In the genomic region with DNA sequence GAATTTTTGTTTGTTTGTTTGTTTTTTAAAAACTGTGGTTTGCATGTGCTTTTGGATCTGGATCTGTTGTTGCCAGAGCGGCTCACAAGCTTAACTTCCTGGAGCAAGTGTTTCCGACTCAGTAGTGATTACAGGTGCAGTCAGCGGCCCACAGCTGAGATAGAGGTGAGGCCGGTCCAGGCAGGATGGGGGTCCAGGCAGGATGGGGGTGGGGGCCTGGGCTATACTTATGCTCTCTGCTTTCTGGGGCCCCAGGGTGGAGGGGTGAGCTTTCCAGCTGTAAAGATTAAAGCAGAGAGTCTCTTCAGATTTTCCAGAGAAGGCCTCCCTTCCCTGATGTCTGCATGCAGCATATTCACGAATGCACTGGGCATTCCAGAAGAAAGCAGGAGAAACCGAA, we compare ENCODE assay signal across 17 mouse cellular contexts.
DNase-seq lines count a peak whose midpoint lies in the region; ATAC-seq and TF ChIP-seq lines count a peak whose summit lies in the region.
"Had no signal": no experiment of that assay in that cellular context is flagged by ENCODE, and none has a peak within 500 bp of the region (broad histone marks: within the 10 kb centered on the region; RNA-seq: fewer than 3 reads in every experiment).

No protein-coding gene starts in this region.

- H3K9me3 ChIP-seq in heart, postnatal 0 days (replicated peaks; ENCODE audit: control insufficient read depth, low read length) = no peaks in the 10 kb centered on the region
- H3K9me3 ChIP-seq in intestine, embryonic 15.5 days = no peaks in the 10 kb centered on the region
- no peaks in the 10 kb centered on the region for H3K9me3 ChIP-seq in stomach, embryonic 16.5 days (replicated peaks; ENCODE audit: control insufficient read depth, low read length)
- H3K9me3 ChIP-seq: embryonic facial prominence, embryonic 13.5 days; forebrain, embryonic 10.5 days had no signal

- no peak overlapping the region for H3K4me2 ChIP-seq in heart, postnatal 0 days (ENCODE audit: low read depth, low read length)
- 0 out of 2 replicates have a peak overlapping the region, but pooled peaks have one; percentile 9 for H3K4me2 ChIP-seq in intestine, embryonic 15.5 days (replicated peaks)
- H3K4me2 ChIP-seq in stomach, embryonic 16.5 days (ENCODE audit: low read depth, low read length) = no peak overlapping the region
- H3K4me2 ChIP-seq: embryonic facial prominence, embryonic 13.5 days had no signal

- peak overlapping the region; percentile 1; the same call in 1 of the 2 replicates for H3K27ac ChIP-seq in heart, postnatal 0 days (ENCODE audit: low read depth)
- no peak overlapping the region for H3K27ac ChIP-seq in intestine, embryonic 15.5 days
- 0 out of 2 replicates have a peak overlapping the region, but pooled peaks have one; percentile 36 for H3K27ac ChIP-seq in stomach, embryonic 16.5 days (ENCODE audit: low read length)
- H3K27ac ChIP-seq: embryonic facial prominence, embryonic 13.5 days had no signal

- peaks cover 43% of the 10 kb centered on the region for H3K4me1 ChIP-seq in heart, postnatal 0 days (ENCODE audit: control insufficient read depth, insufficient read depth)
- H3K4me1 ChIP-seq in intestine, embryonic 15.5 days (replicated peaks) = peaks cover 65% of the 10 kb centered on the region
- H3K4me1 ChIP-seq in stomach, embryonic 16.5 days (ENCODE audit: control insufficient read depth, insufficient read depth, low read length) = peaks cover 69% of the 10 kb centered on the region
- H3K4me1 ChIP-seq in lung, adult 2 months (ENCODE audit: control insufficient read depth, insufficient read depth, low read length) = peaks cover 24% of the 10 kb centered on the region

- no peak for ATAC-seq in heart, postnatal 0 days (ENCODE audit: insufficient read depth, low read depth)
- ATAC-seq in intestine, embryonic 15.5 days = 0 out of 2 replicates have a peak, but pooled peaks have one; percentile 21
- ATAC-seq in stomach, embryonic 16.5 days (ENCODE audit: insufficient read depth, low FRiP score) = no peak
- ATAC-seq: hindbrain, embryonic 16.5 days; midbrain, embryonic 16.5 days had no signal

- DNase-seq in heart, postnatal 0 days (ENCODE audit: low spot score) = no peak
- no peak for DNase-seq in heart, adult 11 months
- peak; percentile 45 for DNase-seq in thymus, postnatal 14 days
- no peak for DNase-seq in thymus, postnatal 36 days
- no peak for DNase-seq in layer of hippocampus, postnatal 14 days (ENCODE audit: low spot score in 2 of 2)
- DNase-seq in lung, adult 2 months = no peak
- DNase-seq: cerebellum, postnatal 14 days; gastrocnemius, postnatal 25 days; heart, postnatal 36 days; layer of hippocampus, postnatal 36 days; right cerebral cortex, postnatal 14 days had no signal

- no peaks in the 10 kb centered on the region for H3K36me3 ChIP-seq in heart, postnatal 0 days (replicated peaks; ENCODE audit: control insufficient read depth, insufficient read depth, low read length)
- H3K36me3 ChIP-seq in intestine, embryonic 15.5 days = no peaks in the 10 kb centered on the region
- H3K36me3 ChIP-seq in stomach, embryonic 16.5 days (ENCODE audit: control insufficient read depth, insufficient read depth, low read length) = no peaks in the 10 kb centered on the region; the same call in 1 of the 2 replicates
- H3K36me3 ChIP-seq: embryonic facial prominence, embryonic 13.5 days had no signal

- H3K4me3 ChIP-seq in heart, postnatal 0 days (ENCODE audit: low read depth, low read length) = no peak overlapping the region
- H3K4me3 ChIP-seq in intestine, embryonic 15.5 days (replicated peaks) = no peak overlapping the region
- no peak overlapping the region for H3K4me3 ChIP-seq in stomach, embryonic 16.5 days (replicated peaks; ENCODE audit: low read length)
- no peak overlapping the region for H3K4me3 ChIP-seq in lung, adult 2 months (replicated peaks; ENCODE audit: extremely low read depth, low read depth, low read length)
- H3K4me3 ChIP-seq: embryonic facial prominence, embryonic 13.5 days; forebrain, embryonic 10.5 days had no signal

- TF ChIP-seq POLR2A in lung, adult 2 months (IDR thresholded peaks at IDR 0.05; ENCODE audit: borderline replicate concordance, extremely low read depth, low read depth, low read length) = no peak

- no peaks in the 10 kb centered on the region for H3K27me3 ChIP-seq in heart, postnatal 0 days (ENCODE audit: control insufficient read depth, insufficient read depth, low read length)
- H3K27me3 ChIP-seq in intestine, embryonic 15.5 days (replicated peaks) = no peaks in the 10 kb centered on the region
- H3K27me3 ChIP-seq in stomach, embryonic 16.5 days (ENCODE audit: control insufficient read depth, insufficient read depth, low read length) = no peaks in the 10 kb centered on the region
- H3K27me3 ChIP-seq: embryonic facial prominence, embryonic 13.5 days had no signal

- TF ChIP-seq EP300 in heart, postnatal 0 days (IDR thresholded peaks at IDR 0.05; ENCODE audit: low read depth) = no peak

- H3K9ac ChIP-seq in heart, postnatal 0 days (replicated peaks; ENCODE audit: low read depth, low read length) = no peak overlapping the region
- H3K9ac ChIP-seq in intestine, embryonic 15.5 days = no peak overlapping the region
- H3K9ac ChIP-seq in stomach, embryonic 16.5 days (ENCODE audit: low read length) = no peak overlapping the region
- H3K9ac ChIP-seq: embryonic facial prominence, embryonic 13.5 days had no signal

- 60% methylated on average over 6 of the region's 6 CpGs for WGBS in heart, postnatal 0 days
- 50% methylated on average over 6 of the region's 6 CpGs for WGBS in intestine, embryonic 15.5 days
- 60% methylated on average over 6 of the region's 6 CpGs for WGBS in stomach, embryonic 16.5 days
- whole genome bisulfite sequencing in lung, adult 2 months = 76% methylated on average over 6 of the region's 6 CpGs

- TF ChIP-seq CTCF in heart, postnatal 0 days (IDR thresholded peaks at IDR 0.05; ENCODE audit: low read depth) = no peak
- no peak for TF ChIP-seq CTCF in lung, adult 2 months (IDR thresholded peaks at IDR 0.05; ENCODE audit: insufficient read depth, low read length)
